Mouse (Mus musculus) layer of hippocampus, adult 2 months (tissue): ENCODE measurements around the gene Synm. TPM values are rescaled to one million over a fixed set of nuclear protein-coding genes. Genes with fewer than 3 reads are reported as not detected.
A peak's percentile ranks its signal among the peaks of the same experiment; 100 is the strongest.

Experiments used
- DNase-seq, 2 experiments: peaks; one replicate each; pipeline ENCODE4 v3.0.0; 2022; ENCODE audit warnings: low spot score in 2 of 2
- H3K27ac ChIP-seq: fragments of 200-600 bp; 2 replicates; pipeline ENCODE4 v1.8.1; 2022
- H3K4me3 ChIP-seq: fragments of 200-600 bp; 2 replicates; pipeline ENCODE4 v1.8.1; 2022; ENCODE audit warnings: mild to moderate bottlenecking
- CTCF ChIP-seq: fragments of 200-600 bp; conservative IDR thresholded peaks from 2 replicates; pipeline ENCODE4 v1.8.1; 2022; ENCODE audit warnings: antibody characterized with exemption, mild to moderate bottlenecking, moderate library complexity
- total RNA-seq, 2 experiments: library from RNA; stranded (reverse); gene quantifications; 2 replicates each; pipeline ENCODE4 v1.2.3; 2021

The Synm gene
- total RNA-seq, 2 experiments from 2014 or later: 18.7 to 22.2 TPM

DNA sequence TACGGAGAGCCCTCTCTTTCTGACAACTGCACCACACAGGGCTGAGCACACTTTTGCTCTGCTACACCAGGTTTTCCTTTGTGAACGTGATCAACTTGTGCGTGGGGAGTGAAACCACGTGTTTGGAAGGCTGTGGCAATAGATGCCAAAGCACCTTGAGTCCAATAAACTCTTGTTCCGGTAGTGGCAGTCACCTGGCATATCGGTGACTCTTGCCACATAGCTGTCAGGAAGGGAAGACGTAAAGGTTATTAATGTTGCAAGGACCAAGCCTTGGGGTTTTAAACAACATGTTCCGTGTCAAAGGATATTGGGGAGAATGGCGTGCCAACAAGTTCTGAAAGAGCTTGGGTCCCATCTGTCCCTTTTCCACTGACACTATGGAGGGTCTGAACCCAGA lies 12.7 kb upstream of the Synm start:
- no peak for DNase-seq
- no peak overlapping the region for H3K4me3 ChIP-seq
- TF ChIP-seq CTCF: no peak
- H3K27ac ChIP-seq: no peak overlapping the region

DNA sequence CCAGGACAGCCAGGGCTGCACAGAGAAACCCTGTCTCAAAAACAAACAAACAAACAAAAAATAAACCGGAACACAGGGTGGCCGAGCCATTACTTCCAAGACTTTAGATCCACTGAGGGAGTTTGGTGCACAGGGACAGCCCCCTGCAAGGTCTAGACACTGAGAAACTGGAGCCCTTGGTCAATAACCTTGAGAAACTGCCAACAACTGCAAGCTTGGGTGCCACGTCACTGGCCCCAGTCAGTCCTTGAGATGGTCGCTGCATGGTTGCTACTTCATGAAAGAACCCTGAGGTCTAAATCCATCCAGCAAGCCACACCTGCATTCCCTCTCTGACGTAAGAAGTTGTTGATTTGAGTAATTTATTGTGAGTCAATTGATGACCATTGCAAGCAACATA lies 9.9 kb upstream of the Synm start:
- Histone ChIP-seq H3K27ac (no peak overlapping the region), H3K4me3 (no peak overlapping the region)
- no peak for DNase-seq
- TF ChIP-seq CTCF: no peak

DNA sequence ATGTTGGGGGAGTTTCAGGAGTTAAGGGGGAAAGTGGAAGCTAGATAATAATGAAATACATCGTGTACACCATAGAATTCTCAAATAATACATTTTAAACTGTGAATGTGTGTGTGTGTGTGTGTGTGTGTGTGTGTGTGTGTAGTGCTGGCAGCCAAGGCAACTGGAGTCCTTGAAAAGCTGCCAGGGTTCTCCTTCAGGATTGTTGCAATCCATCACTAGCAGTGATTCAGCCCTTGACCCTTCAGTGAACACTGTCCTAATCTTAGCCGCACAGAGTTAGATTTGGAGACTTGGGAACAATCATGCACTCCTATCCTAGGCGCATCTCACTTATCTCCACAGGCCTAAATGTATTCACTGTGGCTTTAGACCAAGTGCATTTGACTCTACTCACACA lies 8.6 kb upstream of the Synm start:
- no peak for TF ChIP-seq CTCF
- no peak for DNase-seq
- Histone ChIP-seq H3K27ac (no peak overlapping the region), H3K4me3 (no peak overlapping the region)

DNA sequence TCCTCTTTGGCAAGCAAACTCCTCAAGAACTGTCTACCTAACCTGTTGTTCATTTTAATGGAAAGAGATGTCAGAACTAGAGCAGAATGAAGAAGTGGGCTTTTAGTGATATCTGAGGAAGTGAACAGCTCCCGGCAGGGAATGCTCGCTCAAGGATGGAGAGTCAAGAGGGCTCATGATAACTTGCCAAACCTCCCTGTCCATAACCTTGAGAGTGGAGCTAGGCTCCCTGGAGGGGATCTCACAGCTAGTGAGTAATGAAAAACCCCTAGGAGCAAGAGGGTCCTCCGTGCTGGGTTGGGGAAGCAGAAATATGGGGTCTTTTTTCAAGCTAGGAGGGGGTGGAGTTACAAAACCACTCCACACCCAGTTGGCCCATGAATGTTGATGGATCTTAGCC lies 4.1 kb upstream of the Synm start:
- H3K27ac ChIP-seq: no peak overlapping the region
- no peak for DNase-seq
- no peak for TF ChIP-seq CTCF
- no peak overlapping the region for H3K4me3 ChIP-seq

DNA sequence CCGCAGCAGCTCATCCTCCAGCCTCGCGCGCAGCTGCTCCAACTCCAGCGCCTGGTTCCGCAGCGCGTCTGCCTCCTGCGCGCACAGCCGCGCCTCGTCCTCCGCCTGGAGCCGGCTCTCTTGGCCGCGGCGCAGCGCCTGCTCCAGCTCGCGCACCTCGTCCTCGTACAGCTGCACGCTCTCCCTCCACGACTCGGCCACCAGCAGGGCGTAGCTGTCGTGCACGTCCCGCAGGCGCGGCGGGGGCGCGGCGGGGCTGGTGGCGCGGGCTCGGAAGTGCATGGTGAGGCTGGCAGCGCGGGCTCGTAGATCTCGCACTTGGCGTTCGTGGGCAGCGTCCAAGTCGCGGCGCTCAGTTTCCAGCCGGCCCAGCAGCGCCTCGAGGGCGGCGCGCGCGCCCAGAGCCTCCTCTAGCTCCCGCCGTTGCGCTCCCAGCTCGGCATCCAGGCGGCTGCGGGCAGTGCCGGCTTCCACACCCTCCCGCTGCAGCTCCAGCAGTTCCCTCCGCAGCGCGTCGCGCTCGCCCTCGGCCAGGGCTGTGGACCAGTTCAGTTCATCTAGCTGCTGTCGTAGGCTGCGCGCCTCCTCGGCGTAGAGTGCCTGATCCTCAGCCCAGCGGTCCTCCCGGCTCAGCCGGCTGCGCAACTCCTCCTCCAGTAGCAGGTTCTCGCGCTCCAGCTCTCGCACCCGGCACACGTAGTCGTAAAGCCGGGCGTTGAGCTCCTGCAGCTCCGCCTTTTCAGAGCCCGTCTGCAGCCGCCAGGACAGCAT lies 499 bp downstream of the Synm start:
- H3K27ac ChIP-seq: peak overlapping the region; percentile 85
- DNase-seq: peak; percentile 43 to 58
- TF ChIP-seq CTCF: peak; percentile 17; the same call in 1 of the 2 replicates
- H3K4me3 ChIP-seq: peak overlapping the region; percentile 71

DNA sequence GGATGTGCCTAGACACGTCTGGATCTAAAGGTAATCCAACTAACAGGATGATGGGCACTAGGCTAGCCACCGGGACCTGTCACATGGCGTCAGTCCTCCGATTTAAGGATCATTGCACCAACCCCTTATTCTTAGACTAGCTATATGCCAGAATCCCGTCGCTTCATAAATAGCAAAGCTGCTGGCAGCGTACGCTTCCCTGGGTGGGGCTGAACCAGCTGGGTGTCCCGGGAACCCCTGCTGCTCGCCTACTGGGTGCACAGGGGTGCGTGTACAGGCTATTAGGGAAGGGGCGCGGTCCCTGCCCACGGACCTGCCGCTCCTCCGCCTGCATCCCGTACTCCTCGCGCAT lies 1.1 kb downstream of the Synm start:
- no peak for TF ChIP-seq CTCF
- H3K4me3 ChIP-seq: peak overlapping the region; percentile 71
- H3K27ac ChIP-seq: peak overlapping the region; percentile 85
- DNase-seq: peak in 1 of 2 experiments; percentile 12

DNA sequence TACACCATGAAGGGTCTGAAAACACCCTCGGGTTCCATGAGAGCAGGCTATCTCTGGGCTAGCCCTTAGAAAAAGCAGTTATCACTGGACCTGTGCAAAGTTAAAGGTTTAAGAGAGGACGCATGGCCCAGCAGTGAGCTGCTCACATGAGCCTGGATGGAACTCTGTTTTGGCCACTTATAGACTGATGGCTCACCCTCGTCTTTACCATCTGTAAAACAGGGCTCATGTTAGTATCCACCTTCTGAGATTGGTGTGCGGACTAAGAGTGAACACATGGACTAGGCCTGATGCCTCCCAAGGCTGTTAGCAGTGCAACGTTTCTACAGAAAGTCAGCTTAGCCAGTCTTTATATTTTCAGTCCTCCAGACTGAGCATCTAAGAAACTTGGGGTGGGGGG lies 2.9 kb downstream of the Synm start:
- no peak for DNase-seq
- no peak overlapping the region for H3K4me3 ChIP-seq

DNA sequence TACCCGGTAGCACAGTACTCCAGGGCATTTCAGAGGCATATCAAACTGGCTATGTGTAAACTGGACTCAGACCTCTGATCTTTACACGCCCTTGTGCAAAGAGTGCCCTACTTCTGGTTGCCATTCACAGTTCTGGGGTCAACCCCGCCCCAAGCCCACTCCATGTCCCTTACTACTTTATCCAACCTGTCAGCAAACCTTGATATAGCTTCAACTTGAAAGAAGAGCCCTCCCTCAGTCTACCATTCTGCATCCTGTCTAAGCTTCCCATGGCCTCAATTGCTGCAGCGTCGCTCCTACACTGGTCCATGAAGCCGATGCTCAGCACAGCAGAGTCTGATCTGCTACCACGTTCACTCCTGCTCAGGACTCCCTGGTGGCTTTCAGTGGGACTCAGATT lies 4.2 kb downstream of the Synm start:
- Histone ChIP-seq H3K4me3 (no peak overlapping the region), H3K27ac (no peak overlapping the region)
- TF ChIP-seq CTCF: no peak
- DNase-seq: no peak

More for the DNA sequence above, 2.9 kb downstream of the Synm start:
- TF ChIP-seq CTCF: no peak
- no peak overlapping the region for H3K27ac ChIP-seq

DNA sequence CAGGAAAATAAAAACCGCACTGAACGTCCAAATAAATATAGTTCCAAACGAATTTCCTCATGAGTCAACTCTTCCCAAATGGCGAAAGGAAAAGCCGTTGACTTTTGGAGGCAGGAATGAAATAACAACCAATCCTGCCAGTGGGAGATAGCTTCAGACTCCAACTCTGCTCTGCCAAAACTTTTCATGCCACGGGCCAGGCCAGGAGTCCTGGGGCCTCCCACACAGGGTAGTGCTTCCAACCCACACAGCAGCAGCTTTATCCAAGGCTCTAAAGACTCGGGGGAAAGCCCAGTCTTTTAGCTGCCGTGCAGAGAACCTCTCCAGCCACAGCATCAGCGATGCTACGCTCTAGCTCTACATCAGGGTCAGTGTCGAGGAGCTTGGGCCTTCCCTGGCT lies 4.9 kb downstream of the Synm start:
- TF ChIP-seq CTCF: no peak
- no peak for DNase-seq
- Histone ChIP-seq H3K27ac (no peak overlapping the region), H3K4me3 (no peak overlapping the region)

DNA sequence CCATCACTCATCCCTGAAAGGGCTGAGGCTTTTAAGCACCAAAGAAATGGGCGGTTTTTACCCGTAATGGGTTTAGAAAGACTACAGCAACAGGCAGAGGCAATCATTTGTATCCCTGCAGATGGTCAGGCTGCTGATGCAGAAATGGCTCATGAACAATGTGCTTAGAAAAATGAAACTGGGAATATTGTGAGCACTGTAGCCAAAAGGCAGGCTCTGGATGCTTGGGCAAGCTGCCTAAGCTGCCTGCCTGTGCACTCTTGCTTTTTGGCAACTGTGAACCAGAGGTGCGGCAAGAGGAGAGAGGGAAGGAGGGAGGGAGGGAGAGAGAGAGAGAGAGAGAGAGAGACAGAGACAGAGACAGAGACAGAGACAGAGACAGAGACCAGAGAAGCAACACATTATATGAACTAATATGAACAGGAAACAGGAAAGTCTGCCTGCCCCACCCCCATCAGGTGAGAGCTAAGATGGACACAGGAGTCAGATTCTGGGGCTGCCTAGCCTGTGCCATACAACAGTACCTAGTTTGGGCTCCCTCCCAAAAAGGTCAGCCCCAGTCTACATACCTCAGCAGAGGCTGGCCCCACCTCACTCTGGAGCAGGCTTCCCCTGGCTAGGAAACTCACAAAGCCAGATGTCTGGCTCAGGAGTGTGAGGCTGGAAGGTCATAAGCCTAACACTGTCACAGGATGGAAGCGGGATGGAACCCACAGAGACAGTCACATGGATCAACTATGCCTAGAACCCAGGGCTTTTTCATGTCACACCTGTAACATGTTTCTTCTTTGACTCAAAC lies 9.9 kb downstream of the Synm start:
- Histone ChIP-seq H3K4me3 (no peak overlapping the region), H3K27ac (peak overlapping the region; percentile 51; the same call in 1 of the 2 replicates)
- no peak for TF ChIP-seq CTCF
- DNase-seq: no peak

DNA sequence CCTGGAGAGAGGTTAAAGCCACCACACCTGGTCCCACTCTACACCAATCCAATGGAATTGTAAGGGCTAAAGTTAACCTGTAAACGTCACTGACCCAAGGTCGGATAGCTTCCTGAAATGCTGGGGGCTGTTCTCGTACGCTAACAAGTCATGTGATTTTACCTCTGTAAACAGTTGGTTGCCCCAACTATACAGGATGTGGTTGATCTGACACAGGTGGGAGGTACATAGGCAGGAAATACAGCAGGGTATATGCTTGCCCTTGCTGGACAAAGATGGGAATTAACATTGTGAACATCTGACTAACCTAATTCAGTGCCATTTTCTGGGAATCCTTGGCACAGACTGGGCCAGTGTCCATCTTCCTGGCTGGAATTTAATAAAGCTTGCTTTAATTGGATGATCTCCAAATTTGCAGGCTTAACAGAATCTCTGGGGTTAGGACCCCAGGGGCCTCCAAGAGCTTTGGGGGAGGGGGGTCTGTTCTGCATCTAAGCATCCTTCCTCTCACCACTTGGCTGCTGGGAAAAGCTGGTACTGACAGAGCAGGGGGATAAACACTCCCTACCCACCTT lies 11.7 kb downstream of the Synm start:
- TF ChIP-seq CTCF: no peak
- H3K4me3 ChIP-seq: no peak overlapping the region
- no peak overlapping the region for H3K27ac ChIP-seq
- DNase-seq: no peak

DNA sequence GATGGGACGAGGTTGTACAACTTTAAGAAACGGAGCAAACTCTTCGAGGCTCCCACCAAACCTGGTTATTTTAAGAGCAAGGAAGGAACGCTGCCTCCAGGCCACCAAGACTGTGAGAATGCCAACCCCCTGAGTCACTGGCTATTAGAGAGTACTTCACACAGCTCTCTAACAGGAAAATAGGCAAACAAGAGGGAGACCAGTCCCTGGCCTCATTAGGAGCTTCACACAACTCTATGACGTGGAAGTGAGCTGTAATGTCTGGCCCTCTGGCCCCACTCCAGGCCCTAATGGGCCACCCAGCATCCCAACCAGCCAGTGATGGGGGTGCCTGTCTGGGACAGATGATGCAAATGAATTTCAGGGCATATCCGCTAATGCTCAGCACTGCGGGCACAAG lies 17.8 kb downstream of the Synm start:
- DNase-seq: no peak
- Histone ChIP-seq H3K27ac (no peak overlapping the region), H3K4me3 (no peak overlapping the region)
- TF ChIP-seq CTCF: no peak

DNA sequence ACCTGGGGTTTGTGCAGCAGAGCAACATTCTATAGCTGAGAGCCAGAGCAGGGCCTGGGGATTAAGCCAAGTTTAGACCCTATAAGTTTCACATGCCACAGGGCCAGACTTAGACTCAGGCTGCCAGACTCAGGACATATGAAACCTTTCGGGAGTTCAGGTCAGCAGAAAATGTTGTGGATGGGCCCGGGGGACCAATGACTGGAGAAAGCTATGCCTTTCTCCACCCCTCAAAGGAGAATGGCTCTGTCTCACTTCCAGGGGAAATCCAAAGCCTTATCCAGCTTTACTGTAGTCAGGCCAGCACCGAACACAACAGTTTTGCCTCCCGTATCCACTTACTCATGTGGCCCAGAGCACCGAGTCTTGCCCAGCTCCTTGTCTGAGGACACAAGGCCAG lies 18.7 kb downstream of the Synm start:
- Histone ChIP-seq H3K27ac (no peak overlapping the region), H3K4me3 (no peak overlapping the region)
- no peak for TF ChIP-seq CTCF
- no peak for DNase-seq

DNA sequence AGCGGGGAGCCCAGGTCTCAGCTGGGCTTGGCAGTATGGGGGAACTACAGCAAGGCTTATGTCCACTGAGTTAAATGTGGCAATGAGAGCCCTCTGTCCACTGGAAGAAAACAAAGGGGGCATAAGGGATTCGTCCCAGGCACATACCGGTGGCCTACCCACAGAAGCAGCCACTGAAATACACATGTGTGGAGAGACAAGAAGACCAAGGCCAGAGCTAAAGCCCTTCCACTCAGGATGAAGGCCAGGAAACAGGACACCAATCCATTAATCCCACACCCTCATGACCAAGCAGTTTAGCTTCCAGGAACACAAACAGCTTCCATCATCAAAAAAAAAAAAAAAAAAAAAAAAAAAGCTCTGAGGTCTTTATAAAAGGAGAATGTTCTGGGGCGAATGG lies 19.2 kb downstream of the Synm start:
- Histone ChIP-seq H3K27ac (no peak overlapping the region), H3K4me3 (no peak overlapping the region)
- no peak for DNase-seq
- TF ChIP-seq CTCF: no peak
